Mouse (Mus musculus): ENCODE results near the gene Sox5.

- TF ChIP-seq CTCF (IDR thresholded peaks at IDR 0.05; ENCODE audit: low read depth), result no peak
- no peak for TF ChIP-seq EP300 (IDR thresholded peaks at IDR 0.05; ENCODE audit: low read depth)
Observed at GRCm38 (mm10) chr6:144039221-144039620, 742.6 kb downstream of the Sox5 start.

Data from heart, postnatal 0 days (tissue).